Mouse (Mus musculus) heart, postnatal 0 days (tissue): ENCODE results near the gene Tox3.

Source experiments
- CTCF ChIP-seq: IDR thresholded peaks from 2 replicates; pipeline ENCODE4 v1.5.1; 2016; ENCODE audit warnings: antibody characterized with exemption, control low read depth, low read depth
- EP300 ChIP-seq: IDR thresholded peaks from 2 replicates; pipeline ENCODE4 v1.6.1; 2016; ENCODE audit warnings: antibody characterized with exemption, low read depth

DNA sequence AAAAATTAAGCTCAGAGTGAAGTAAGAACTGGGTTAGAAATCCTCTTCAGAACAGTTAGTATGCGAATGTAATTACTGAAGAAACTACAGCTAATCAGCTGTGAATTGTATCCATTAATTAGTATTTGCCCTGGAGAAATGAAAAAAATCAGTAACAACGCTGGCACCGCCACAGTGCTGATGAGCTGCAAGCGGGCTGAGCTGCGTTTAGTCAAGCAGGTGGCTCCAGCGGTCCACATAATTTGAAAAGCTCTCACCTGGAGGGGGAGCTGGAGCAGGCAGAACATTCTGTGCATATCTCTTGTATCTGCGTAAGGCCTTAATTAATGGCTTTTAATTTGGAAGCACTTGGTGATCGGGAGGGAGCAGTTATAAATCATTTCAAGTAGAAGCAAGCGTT lies 71.4 kb downstream of the Tox3 start:
- TF ChIP-seq CTCF = no peak
- no peak for TF ChIP-seq EP300
